Mouse (Mus musculus): ENCODE results near the gene Pkdcc. TPM values are rescaled to one million over a fixed set of nuclear protein-coding genes. Genes with fewer than 3 reads are reported as not detected.

Pkdcc gene
- polyA plus RNA-seq, 2 experiments = 20.4 to 145 TPM

GRCm38 (mm10) chr17:83246090-83246489, 31.0 kb downstream of the Pkdcc start:
- Histone ChIP-seq H3K9ac (ENCODE audit: low read depth, low read length, severe bottlenecking) (no peak overlapping the region), H3K4me2 (replicated peaks; ENCODE audit: low read depth, low read length, severe bottlenecking) (no peak overlapping the region), H3K27me3 (ENCODE audit: control insufficient read depth, insufficient read depth, low read length) (peaks cover 44% of the 10 kb centered on the region), H3K36me3 (ENCODE audit: control insufficient read depth, insufficient read depth, low read length) (no peaks in the 10 kb centered on the region), H3K4me3 (replicated peaks; ENCODE audit: low read length) (no peak overlapping the region), H3K9me3 (ENCODE audit: control insufficient read depth, low read length) (no peaks in the 10 kb centered on the region), H3K4me1 (ENCODE audit: control insufficient read depth, insufficient read depth, low read length) (no peaks in the 10 kb centered on the region), H3K27ac (replicated peaks; ENCODE audit: low read depth, low read length) (no peak overlapping the region)
- DNase-seq (ENCODE audit: low spot score) = no peak
- 37% methylated on average over 7 of the region's 7 CpGs for WGBS
- TF ChIP-seq POLR2A (IDR thresholded peaks at IDR 0.05; ENCODE audit: borderline replicate concordance, extremely low read depth, insufficient read depth, insufficient read length) = no peak
- ATAC-seq (ENCODE audit: low FRiP score, low read depth) = no peak

GRCm38 (mm10) chr17:83247176-83247575, 32.1 kb downstream of the Pkdcc start:
- 65% methylated on average over 4 of the region's 4 CpGs for WGBS

GRCm38 (mm10) chr17:83248467-83248866, 33.4 kb downstream of the Pkdcc start:
- Histone ChIP-seq H3K9me3 (ENCODE audit: control insufficient read depth, low read length) (no peaks in the 10 kb centered on the region), H3K27ac (replicated peaks; ENCODE audit: low read depth, low read length) (no peak overlapping the region), H3K27me3 (ENCODE audit: control insufficient read depth, insufficient read depth, low read length) (peaks cover 45% of the 10 kb centered on the region), H3K4me1 (ENCODE audit: control insufficient read depth, insufficient read depth, low read length) (no peaks in the 10 kb centered on the region), H3K36me3 (ENCODE audit: control insufficient read depth, insufficient read depth, low read length) (no peaks in the 10 kb centered on the region), H3K4me3 (replicated peaks; ENCODE audit: low read length) (no peak overlapping the region), H3K9ac (ENCODE audit: low read depth, low read length, severe bottlenecking) (no peak overlapping the region), H3K4me2 (replicated peaks; ENCODE audit: low read depth, low read length, severe bottlenecking) (no peak overlapping the region)
- no peak for ATAC-seq (ENCODE audit: low FRiP score, low read depth)
- WGBS = 39% methylated on average over 2 of the region's 2 CpGs
- DNase-seq (ENCODE audit: low spot score) = no peak
- no peak for TF ChIP-seq POLR2A (IDR thresholded peaks at IDR 0.05; ENCODE audit: borderline replicate concordance, extremely low read depth, insufficient read depth, insufficient read length)

More at GRCm38 (mm10) chr17:83247176-83247575, 32.1 kb downstream of the Pkdcc start:
- ATAC-seq (ENCODE audit: low FRiP score, low read depth) (no peak), DNase-seq (ENCODE audit: low spot score) (no peak)
- no peaks in the 10 kb centered on the region for H3K4me1 ChIP-seq (ENCODE audit: control insufficient read depth, insufficient read depth, low read length)
- no peak overlapping the region for H3K4me3 ChIP-seq (replicated peaks; ENCODE audit: low read length)
- H3K9ac ChIP-seq (ENCODE audit: low read depth, low read length, severe bottlenecking) = no peak overlapping the region
- H3K27me3 ChIP-seq (ENCODE audit: control insufficient read depth, insufficient read depth, low read length) = peaks cover 47% of the 10 kb centered on the region
- no peak for TF ChIP-seq POLR2A (IDR thresholded peaks at IDR 0.05; ENCODE audit: borderline replicate concordance, extremely low read depth, insufficient read depth, insufficient read length)
- H3K27ac ChIP-seq (replicated peaks; ENCODE audit: low read depth, low read length) = no peak overlapping the region
- H3K9me3 ChIP-seq (ENCODE audit: control insufficient read depth, low read length) = no peaks in the 10 kb centered on the region
- no peaks in the 10 kb centered on the region for H3K36me3 ChIP-seq (ENCODE audit: control insufficient read depth, insufficient read depth, low read length)
- H3K4me2 ChIP-seq (replicated peaks; ENCODE audit: low read depth, low read length, severe bottlenecking) = no peak overlapping the region

- Histone ChIP-seq H3K4me2 (replicated peaks; ENCODE audit: low read depth, low read length, severe bottlenecking) (no peak overlapping the region), H3K27ac (replicated peaks; ENCODE audit: low read depth, low read length) (no peak overlapping the region), H3K36me3 (ENCODE audit: control insufficient read depth, insufficient read depth, low read length) (no peaks in the 10 kb centered on the region), H3K9me3 (ENCODE audit: control insufficient read depth, low read length) (no peaks in the 10 kb centered on the region), H3K9ac (ENCODE audit: low read depth, low read length, severe bottlenecking) (no peak overlapping the region), H3K27me3 (ENCODE audit: control insufficient read depth, insufficient read depth, low read length) (peaks cover 43% of the 10 kb centered on the region), H3K4me1 (ENCODE audit: control insufficient read depth, insufficient read depth, low read length) (no peaks in the 10 kb centered on the region), H3K4me3 (replicated peaks; ENCODE audit: low read length) (no peak overlapping the region)
- ATAC-seq (ENCODE audit: low FRiP score, low read depth) = no peak
- no peak for DNase-seq (ENCODE audit: low spot score)
- WGBS = 75% methylated on average over 18 of the region's 18 CpGs
- TF ChIP-seq POLR2A (IDR thresholded peaks at IDR 0.05; ENCODE audit: borderline replicate concordance, extremely low read depth, insufficient read depth, insufficient read length) = no peak
Measured at GRCm38 (mm10) chr17:83250903-83251526, 35.9 kb downstream of the Pkdcc start.

DNA sequence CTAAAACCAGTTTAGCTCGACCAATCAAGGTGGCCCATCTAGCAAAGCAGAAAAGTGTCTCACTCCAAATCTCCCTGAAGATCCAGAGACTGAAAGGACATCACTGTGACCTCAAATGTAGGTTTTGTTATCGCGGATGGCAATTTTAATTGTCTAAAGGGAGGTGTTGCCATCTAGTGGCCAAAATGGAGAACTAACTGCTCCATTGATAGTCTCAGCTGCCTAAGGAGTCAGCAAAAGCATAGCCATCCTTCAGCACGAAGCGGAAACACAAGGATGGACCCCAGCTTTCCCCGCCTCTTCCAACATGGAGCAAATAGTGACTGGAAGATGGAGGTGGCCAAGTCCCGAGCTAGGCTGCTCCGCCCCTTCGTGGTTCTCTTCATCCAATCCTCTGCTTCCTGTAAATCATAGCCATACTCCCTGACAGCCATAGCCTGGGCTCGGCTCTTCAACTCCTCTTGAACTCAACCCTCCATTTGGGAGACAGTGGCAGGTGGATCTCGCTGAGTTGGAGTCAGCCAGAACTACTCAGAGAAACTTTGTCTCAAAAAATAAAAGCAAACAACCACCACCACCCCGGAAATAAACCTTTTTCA, 38.1 kb downstream of the Pkdcc start:
- no peak overlapping the region for H3K27ac ChIP-seq (replicated peaks; ENCODE audit: low read depth, low read length)
- H3K36me3 ChIP-seq (ENCODE audit: control insufficient read depth, insufficient read depth, low read length) = no peaks in the 10 kb centered on the region
- ATAC-seq (ENCODE audit: low FRiP score, low read depth) (0 out of 2 replicates have a peak, but pooled peaks have one; percentile 47), DNase-seq (ENCODE audit: low spot score) (peak; percentile 77)
- H3K9me3 ChIP-seq (ENCODE audit: control insufficient read depth, low read length) = no peaks in the 10 kb centered on the region
- 27% methylated on average over 12 of the region's 12 CpGs for WGBS
- peaks cover 30% of the 10 kb centered on the region; the same call in 1 of the 2 replicates for H3K27me3 ChIP-seq (ENCODE audit: control insufficient read depth, insufficient read depth, low read length)
- no peak for TF ChIP-seq POLR2A (IDR thresholded peaks at IDR 0.05; ENCODE audit: borderline replicate concordance, extremely low read depth, insufficient read depth, insufficient read length)
- H3K4me1 ChIP-seq (ENCODE audit: control insufficient read depth, insufficient read depth, low read length) = no peaks in the 10 kb centered on the region
- no peak overlapping the region for H3K9ac ChIP-seq (ENCODE audit: low read depth, low read length, severe bottlenecking)
- H3K4me2 ChIP-seq (replicated peaks; ENCODE audit: low read depth, low read length, severe bottlenecking) = 0 out of 2 replicates have a peak overlapping the region, but pooled peaks have one; percentile 13
- no peak overlapping the region for H3K4me3 ChIP-seq (replicated peaks; ENCODE audit: low read length)
